Mouse (Mus musculus): Measurements from ENCODE around the gene Pitpnc1. TPM values are rescaled to one million over a fixed set of nuclear protein-coding genes. Genes with fewer than 3 reads are reported as not detected.
A peak's percentile ranks its signal among the peaks of the same experiment; 100 is the strongest.

Gene Pitpnc1
- polyA plus RNA-seq, 1 experiment from 2014 or later = 19.6 TPM

DNA sequence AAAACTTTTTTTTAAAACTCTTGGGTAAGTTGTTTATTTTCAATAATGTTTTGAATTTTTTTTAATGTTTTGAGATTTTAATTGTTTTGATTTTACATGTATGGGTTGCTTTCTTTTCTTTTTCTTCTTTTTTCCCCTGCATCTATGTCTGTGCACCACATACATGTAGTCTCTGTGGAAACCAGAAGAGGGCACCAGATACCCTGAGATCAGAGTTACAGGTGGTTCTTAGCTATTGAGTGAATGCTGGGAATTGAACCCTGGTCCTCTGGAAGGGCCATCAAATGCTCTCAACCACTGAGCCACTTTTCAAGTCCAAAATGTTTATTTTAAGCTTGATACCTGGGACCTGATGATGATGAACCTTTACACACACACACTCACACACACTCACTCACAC lies 170.3 kb downstream of the Pitpnc1 start:
- peak; percentile 43; the same call in 1 of the 2 replicates for TF ChIP-seq CTCF (IDR thresholded peaks at IDR 0.05; ENCODE audit: low read depth)
- H3K4me2 ChIP-seq (ENCODE audit: low read length) = no peak overlapping the region
- DNase-seq (ENCODE audit: low spot score) (no peak), ATAC-seq (replicated peaks; ENCODE audit: low FRiP score, low read depth) (no peak)
- no peaks in the 10 kb centered on the region for H3K36me3 ChIP-seq (ENCODE audit: insufficient read depth, low read length)
- H3K27me3 ChIP-seq (ENCODE audit: insufficient read depth, low read length) = no peaks in the 10 kb centered on the region
- peaks cover 4% of the 10 kb centered on the region; the same call in 1 of the 2 replicates for H3K9me3 ChIP-seq (replicated peaks; ENCODE audit: low read length)
- H3K4me3 ChIP-seq (replicated peaks; ENCODE audit: low read depth, low read length) = no peak overlapping the region
- no peaks in the 10 kb centered on the region for H3K4me1 ChIP-seq (replicated peaks; ENCODE audit: insufficient read depth, low read length)
- H3K27ac ChIP-seq = no peak overlapping the region
- H3K9ac ChIP-seq (ENCODE audit: low read depth, low read length) = no peak overlapping the region

DNA sequence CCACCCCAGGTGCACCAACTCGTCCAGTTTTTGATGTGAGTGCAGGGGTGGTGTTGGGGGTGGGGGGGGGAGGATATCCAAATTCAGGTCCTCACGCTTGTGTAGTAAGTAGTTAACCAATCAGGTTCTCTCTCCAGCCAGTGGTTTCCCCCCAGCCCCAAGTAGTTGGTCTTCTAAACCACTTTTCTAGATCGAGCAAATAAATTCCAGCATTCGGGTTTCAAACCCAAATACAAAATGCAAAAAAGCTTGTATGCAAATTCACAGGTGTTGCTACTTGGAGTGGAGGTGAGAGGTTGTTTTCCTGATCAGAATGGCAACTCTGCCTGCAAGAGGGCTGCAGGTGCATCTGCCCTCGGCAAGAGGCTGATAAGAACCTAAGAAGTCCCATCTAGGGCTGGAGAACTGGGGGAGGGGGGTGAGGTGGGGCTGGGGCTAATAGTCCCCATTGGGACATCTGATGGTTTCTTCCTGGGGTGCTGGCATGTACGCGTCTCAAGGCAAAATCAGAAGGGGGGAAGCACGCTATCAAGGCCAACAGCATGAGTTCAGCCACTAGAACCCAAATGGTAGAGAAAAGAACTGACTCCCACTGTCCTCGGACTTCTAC lies 170.9 kb downstream of the Pitpnc1 start:
- Histone ChIP-seq H3K9me3 (replicated peaks; ENCODE audit: low read length) (peaks cover 4% of the 10 kb centered on the region; the same call in 1 of the 2 replicates), H3K36me3 (ENCODE audit: insufficient read depth, low read length) (no peaks in the 10 kb centered on the region), H3K27me3 (ENCODE audit: insufficient read depth, low read length) (no peaks in the 10 kb centered on the region), H3K4me3 (replicated peaks; ENCODE audit: low read depth, low read length) (no peak overlapping the region), H3K4me2 (ENCODE audit: low read length) (no peak overlapping the region), H3K4me1 (replicated peaks; ENCODE audit: insufficient read depth, low read length) (no peaks in the 10 kb centered on the region), H3K27ac (no peak overlapping the region), H3K9ac (ENCODE audit: low read depth, low read length) (no peak overlapping the region)
- no peak for DNase-seq (ENCODE audit: low spot score)
- TF ChIP-seq CTCF (IDR thresholded peaks at IDR 0.05; ENCODE audit: low read depth) = no peak
- ATAC-seq (replicated peaks; ENCODE audit: low FRiP score, low read depth) = no peak
- WGBS = 86% methylated on average over 9 of the region's 9 CpGs

DNA sequence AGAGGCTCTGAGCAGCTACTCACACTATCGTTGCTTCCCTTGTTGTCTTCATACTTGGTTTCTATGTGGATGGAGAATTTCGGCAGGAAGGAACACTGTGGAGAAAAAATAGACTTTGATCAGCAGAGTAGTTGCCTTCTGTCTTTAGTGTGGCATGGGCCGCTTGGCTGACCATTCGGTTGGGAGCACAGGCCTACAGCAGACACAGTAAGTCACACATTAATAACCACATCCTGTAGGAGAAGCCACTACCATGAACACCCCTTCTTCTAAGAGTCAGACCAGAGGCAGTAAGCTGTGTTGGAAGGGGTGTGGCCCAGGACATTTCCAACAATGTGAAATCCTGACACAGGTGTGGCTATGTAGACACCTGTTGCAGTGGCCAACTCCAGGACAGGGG lies 174.3 kb downstream of the Pitpnc1 start:
- Histone ChIP-seq H3K9me3 (replicated peaks; ENCODE audit: low read length) (peaks cover 4% of the 10 kb centered on the region; the same call in 1 of the 2 replicates), H3K4me1 (replicated peaks; ENCODE audit: insufficient read depth, low read length) (no peaks in the 10 kb centered on the region), H3K4me3 (replicated peaks; ENCODE audit: low read depth, low read length) (no peak overlapping the region), H3K27ac (peak overlapping the region; percentile 47), H3K4me2 (ENCODE audit: low read length) (no peak overlapping the region), H3K36me3 (ENCODE audit: insufficient read depth, low read length) (no peaks in the 10 kb centered on the region), H3K27me3 (ENCODE audit: insufficient read depth, low read length) (no peaks in the 10 kb centered on the region), H3K9ac (ENCODE audit: low read depth, low read length) (no peak overlapping the region)
- peak; percentile 79 for ATAC-seq (replicated peaks; ENCODE audit: low FRiP score, low read depth)
- DNase-seq (ENCODE audit: low spot score) = peak; percentile 27
- no peak for TF ChIP-seq CTCF (IDR thresholded peaks at IDR 0.05; ENCODE audit: low read depth)
- WGBS = 60% methylated on average over 4 of the region's 4 CpGs

DNA sequence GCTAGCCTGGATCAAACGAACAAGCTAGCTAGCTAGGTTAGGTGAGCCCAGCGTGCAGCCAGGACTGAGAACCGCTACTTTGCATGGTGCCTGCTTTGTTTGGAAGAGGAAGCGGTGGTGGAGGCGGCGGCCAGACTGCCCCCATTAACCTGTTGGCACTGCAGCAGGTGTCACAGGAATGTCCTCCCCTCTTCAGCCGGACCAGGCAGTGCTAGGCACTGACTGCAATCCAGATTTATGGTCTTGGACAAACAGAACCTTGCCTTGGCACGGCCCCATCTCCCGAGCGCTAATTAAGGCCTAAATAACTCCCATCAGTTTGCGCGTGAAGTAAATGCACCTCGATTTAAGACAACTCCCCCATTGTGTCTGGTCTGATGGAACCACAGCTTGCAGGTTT lies 178.5 kb downstream of the Pitpnc1 start:
- no peak for TF ChIP-seq CTCF (IDR thresholded peaks at IDR 0.05; ENCODE audit: low read depth)
- DNase-seq (ENCODE audit: low spot score) = peak; percentile 42
- H3K36me3 ChIP-seq (ENCODE audit: insufficient read depth, low read length) = peaks cover 2% of the 10 kb centered on the region; the same call in 1 of the 2 replicates
- H3K9ac ChIP-seq (ENCODE audit: low read depth, low read length) = no peak overlapping the region
- no peak overlapping the region for H3K4me3 ChIP-seq (replicated peaks; ENCODE audit: low read depth, low read length)
- H3K27ac ChIP-seq = no peak overlapping the region
- H3K27me3 ChIP-seq (ENCODE audit: insufficient read depth, low read length) = no peaks in the 10 kb centered on the region
- WGBS = 37% methylated on average over 13 of the region's 13 CpGs
- peak; percentile 50; the same call in 1 of the 2 replicates for ATAC-seq (replicated peaks; ENCODE audit: low FRiP score, low read depth)
- H3K4me2 ChIP-seq (ENCODE audit: low read length) = no peak overlapping the region
- no peaks in the 10 kb centered on the region for H3K9me3 ChIP-seq (replicated peaks; ENCODE audit: low read length)
- H3K4me1 ChIP-seq (replicated peaks; ENCODE audit: insufficient read depth, low read length) = no peaks in the 10 kb centered on the region

DNA sequence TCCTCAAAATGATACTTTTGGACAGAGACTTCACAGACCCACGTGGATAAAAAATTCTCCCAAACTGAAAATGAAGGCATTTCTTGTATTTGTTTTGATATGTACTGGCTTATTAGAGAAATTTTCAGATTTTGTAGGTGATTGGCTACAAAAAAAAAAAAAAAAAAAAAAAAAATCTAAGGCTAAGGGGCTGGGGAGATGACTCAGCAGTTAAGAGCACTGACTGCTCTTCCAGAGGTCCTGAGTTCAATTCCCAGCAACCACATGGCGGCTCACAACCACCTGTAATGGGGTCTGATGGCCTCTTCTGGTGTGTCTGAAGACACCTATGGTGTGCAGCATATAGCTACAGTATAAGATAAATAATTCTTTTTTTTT lies 182.3 kb downstream of the Pitpnc1 start:
- H3K27me3 ChIP-seq (ENCODE audit: insufficient read depth, low read length) = no peaks in the 10 kb centered on the region
- peaks cover 3% of the 10 kb centered on the region; the same call in 1 of the 2 replicates for H3K36me3 ChIP-seq (ENCODE audit: insufficient read depth, low read length)
- H3K9me3 ChIP-seq (replicated peaks; ENCODE audit: low read length) = no peaks in the 10 kb centered on the region
- H3K4me3 ChIP-seq (replicated peaks; ENCODE audit: low read depth, low read length) = no peak overlapping the region
- no peak for ATAC-seq (replicated peaks; ENCODE audit: low FRiP score, low read depth)
- no peak overlapping the region for H3K4me2 ChIP-seq (ENCODE audit: low read length)
- WGBS = 90% methylated on average over 2 of the region's 2 CpGs
- H3K4me1 ChIP-seq (replicated peaks; ENCODE audit: insufficient read depth, low read length) = no peaks in the 10 kb centered on the region
- no peak for TF ChIP-seq CTCF (IDR thresholded peaks at IDR 0.05; ENCODE audit: low read depth)
- H3K27ac ChIP-seq = no peak overlapping the region
- DNase-seq (ENCODE audit: low spot score) = no peak
- no peak overlapping the region for H3K9ac ChIP-seq (ENCODE audit: low read depth, low read length)

DNA sequence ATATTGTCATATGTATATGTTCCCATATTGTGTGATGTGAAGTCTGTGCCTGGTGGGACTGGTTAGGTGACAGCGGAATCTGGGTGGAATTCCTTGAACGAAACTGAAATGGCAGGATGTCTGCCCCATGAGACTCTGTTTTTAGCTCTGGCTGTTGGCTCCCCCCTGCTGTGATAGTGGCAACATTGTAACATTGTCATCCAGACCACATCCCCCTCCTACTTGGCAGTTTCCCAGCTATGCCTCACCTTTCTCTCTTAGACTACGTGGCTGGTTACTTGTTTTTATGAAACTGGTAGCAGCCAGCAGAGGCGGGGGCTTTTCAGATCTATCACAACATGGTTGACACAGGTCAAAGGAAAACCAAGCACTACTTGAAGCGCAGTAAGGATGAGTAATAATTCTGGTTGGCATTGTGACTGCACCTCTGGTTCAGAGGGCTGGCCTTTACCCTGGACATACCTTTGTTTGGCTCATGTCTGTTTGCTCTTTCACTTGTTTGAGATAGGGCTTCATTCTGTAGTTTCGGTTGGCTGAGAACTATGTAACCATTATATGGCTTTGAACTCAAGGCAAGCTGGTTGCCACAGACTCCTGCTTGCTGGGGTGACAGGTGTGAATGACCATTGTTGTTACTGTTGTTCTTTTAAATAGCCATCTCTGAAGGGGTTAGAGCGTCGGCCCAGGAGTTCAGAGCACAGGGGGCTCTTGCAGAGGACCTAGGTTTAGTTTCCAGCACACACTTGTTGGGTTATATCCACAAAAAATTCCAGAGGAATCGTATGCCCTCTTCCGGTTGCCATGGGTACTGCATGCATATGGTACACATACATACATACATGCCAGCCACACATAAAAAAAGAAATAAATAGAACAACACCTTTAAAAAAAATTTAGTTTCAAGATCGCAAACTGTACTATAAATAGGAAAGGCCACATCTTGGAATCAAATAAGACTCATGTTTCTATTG lies 183.0 kb downstream of the Pitpnc1 start:
- Histone ChIP-seq H3K4me3 (replicated peaks; ENCODE audit: low read depth, low read length) (no peak overlapping the region), H3K27me3 (ENCODE audit: insufficient read depth, low read length) (no peaks in the 10 kb centered on the region), H3K27ac (no peak overlapping the region), H3K4me2 (ENCODE audit: low read length) (no peak overlapping the region), H3K9me3 (replicated peaks; ENCODE audit: low read length) (no peaks in the 10 kb centered on the region), H3K4me1 (replicated peaks; ENCODE audit: insufficient read depth, low read length) (no peaks in the 10 kb centered on the region), H3K36me3 (ENCODE audit: insufficient read depth, low read length) (peaks cover 3% of the 10 kb centered on the region; the same call in 1 of the 2 replicates), H3K9ac (ENCODE audit: low read depth, low read length) (no peak overlapping the region)
- no peak for DNase-seq (ENCODE audit: low spot score)
- TF ChIP-seq CTCF (IDR thresholded peaks at IDR 0.05; ENCODE audit: low read depth) = no peak
- no peak for ATAC-seq (replicated peaks; ENCODE audit: low FRiP score, low read depth)
- 84% methylated on average over 11 of the region's 11 CpGs for WGBS
